Mouse (Mus musculus) testis, adult 2 months (tissue): ENCODE data around the gene Spi1.

Experiments
- CTCF ChIP-seq: fragments of 200-500 bp; IDR thresholded peaks from 2 replicates; pipeline ENCODE4 v1.5.1; 2012; ENCODE audit warnings: low read depth, mild to moderate bottlenecking, inconsistent platforms, low read length, moderate library complexity; ENCODE audit not compliant: control insufficient read depth, insufficient read depth, insufficient replicate concordance
- POLR2A ChIP-seq: fragments of 200-500 bp; IDR thresholded peaks from 2 replicates; pipeline ENCODE4 v1.6.1; 2012; ENCODE audit warnings: low read depth, mild to moderate bottlenecking, inconsistent platforms, low read length, moderate library complexity; ENCODE audit not compliant: control insufficient read depth

- TF ChIP-seq POLR2A (no peak), CTCF (no peak)
Measured at GRCm38 (mm10) chr2:91083366-91083940, 1.3 kb downstream of the Spi1 start.
